Mouse (Mus musculus): Measurements from ENCODE around the gene Eno1. TPM values are rescaled to one million over a fixed set of nuclear protein-coding genes. Genes with fewer than 3 reads are reported as not detected.

Eno1 gene
- total RNA-seq (2021) = 100 to 1,000 TPM; 112 to 141 TPM
- long read RNA-seq, experiment 1, transcript Eno1-202 (12 exons, 2,027 nt) = major isoform, 8 of 166 reads
- long read RNA-seq, experiment 1, partial matches to known transcripts = 12 of 166 reads
- long read RNA-seq, experiment 1, other reads (novel, unspliced or antisense) = 142 of 166 reads
- long read RNA-seq, experiment 2, transcript Eno1-202 (12 exons, 2,027 nt) = major isoform, 27 of 235 reads
- long read RNA-seq, experiment 2, partial matches to known transcripts = 9 of 235 reads
- long read RNA-seq, experiment 2, other reads (novel, unspliced or antisense) = 197 of 235 reads

DNA sequence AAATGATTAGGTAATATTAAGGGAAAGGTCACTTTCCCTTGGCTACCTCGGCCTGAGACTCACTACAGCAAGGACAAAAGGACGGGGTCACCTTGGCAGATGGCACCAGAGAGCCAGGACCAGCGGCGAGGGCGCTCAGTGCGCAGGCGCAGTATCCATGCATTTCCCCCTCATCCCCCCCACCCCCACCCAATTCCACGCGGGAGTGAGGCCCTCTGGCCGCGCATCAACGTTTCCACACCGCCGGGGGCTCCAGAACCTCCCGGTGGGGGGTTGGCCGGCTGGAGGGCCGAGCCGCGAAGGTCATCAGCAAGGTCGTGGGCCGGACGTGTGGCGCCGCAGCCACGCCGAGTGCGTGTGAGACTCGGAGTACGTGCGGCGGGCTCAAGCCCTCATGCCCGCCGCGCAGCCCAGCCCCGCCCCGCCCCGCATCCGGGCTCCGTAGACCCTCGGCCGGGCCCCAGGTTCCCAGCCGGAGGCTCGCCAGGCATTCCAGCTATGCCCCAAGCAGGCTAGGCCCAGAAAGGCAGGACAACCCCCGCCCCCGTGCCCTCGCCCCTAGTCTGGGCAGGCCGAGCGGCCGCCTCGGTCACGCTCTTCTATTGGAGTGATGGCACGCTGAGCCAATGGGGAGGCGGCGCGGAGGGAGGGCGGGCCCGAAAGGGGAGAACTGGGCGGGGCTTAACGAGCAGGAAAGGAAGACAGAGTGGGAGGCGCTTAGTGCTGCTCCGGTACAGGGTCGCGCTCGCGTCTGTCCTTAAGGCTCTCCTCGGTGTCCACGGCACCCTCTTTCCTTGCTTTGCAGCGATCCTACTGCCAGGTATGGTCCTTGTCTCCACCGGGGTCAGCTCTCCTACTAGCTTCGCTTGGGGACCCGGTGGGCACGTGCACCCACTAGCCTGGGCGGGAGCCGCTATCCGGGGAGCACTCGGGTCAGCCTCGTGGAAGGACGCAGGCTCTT lies at the start of gene Eno1:
Eno1 (plus strand) TSS at position 201 of the 961 bp plus-strand sequence.
- peak; percentile 96 for DNase-seq

DNA sequence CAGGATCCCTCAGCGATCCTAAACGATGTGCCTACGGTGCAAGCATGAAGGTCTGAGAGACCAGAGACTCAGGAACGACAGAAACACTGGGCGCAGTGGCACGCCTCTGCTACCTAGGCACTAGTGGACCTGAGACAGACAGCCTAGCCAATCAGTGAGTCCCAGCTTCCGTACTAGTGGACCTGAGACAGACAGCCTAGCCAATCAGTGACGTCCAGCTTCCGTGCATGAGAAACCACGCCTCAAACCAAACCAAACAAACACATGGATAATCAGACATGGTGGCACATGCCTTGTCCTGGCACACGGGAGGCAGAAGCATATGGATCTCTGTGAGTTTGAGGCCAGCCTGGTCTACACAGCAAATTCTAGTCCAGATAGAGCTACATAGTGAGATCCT lies 48.3 kb upstream of the Eno1 start:
- no peak for DNase-seq

DNA sequence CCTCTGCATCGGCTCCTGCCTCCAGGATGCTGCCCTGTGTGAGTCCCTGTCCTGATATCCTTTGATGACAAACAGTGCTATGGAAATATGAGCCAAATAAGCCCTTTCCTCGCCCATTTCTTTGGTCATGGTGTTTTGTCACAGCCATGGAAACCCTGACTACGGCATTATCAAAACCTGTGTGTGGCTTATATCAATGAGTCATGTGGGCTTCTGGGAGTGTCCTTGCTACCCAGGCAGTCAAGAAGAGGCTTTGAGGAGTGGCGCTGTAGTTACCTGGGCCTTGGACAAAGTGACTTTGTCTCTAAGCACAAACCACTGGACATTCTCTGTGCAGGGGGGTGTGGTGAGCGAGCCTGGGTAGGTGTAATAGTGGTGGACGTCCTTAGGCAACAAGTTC lies 44.3 kb upstream of the Eno1 start:
- DNase-seq = no peak

DNA sequence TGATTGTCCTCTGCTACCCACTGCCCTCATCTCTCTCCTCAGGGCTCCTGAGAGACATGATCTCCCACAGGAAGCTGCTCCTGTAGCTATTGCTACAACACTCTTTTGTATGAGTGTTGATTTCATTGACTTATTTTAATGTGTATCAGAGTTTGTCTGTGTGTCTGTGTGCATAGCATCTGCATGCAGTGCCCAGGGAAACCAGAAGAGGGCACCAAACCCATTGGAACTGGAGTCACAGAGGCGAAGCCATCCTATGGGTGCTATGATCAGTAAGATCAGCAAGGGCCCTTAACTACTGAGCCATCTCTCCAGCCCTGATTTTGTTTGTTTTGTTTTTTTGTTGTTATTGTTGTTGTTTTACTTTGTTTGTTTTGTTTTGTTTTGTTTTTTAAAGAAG lies 42.6 kb upstream of the Eno1 start:
- no peak for DNase-seq

DNA sequence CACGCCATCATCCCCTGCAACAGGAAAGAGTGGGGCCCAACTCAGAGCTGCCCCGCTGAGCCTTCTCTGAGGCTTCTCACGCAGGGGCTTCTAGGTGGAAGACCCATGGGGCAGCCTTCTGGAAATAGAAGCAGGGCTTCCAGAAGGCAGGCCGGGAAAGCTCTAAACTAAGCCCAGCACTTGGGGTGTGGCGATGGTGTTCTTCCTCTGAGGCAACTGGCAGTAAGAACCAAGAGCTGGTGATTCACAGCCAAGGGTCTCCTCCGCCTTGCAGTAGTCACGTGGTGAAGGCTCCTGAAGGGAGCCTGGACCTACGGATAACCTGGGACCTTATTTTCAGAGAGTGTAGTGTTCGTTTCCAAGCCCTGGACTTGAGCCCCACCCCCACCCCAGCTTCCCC lies 38.3 kb upstream of the Eno1 start:
- DNase-seq = no peak

DNA sequence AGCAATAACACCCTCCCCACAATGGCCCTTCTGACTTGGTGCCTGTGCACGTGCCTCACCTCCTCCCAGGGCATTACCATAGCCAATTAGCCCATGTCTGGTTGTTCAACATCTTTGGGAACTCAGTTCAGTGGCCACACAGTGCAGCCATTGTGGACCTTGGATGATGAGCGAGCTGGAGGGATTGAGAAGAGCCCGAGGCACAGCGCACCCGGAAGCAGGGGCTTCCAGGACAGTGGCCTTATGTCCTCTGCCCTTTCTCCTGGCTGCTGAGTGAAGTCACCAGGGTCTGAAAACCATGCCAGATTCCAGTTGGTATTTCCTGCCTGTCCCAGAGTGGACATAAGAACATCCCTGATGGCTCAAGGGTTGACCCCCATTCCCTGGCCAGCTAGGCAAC lies 35.3 kb upstream of the Eno1 start, which contains the start of gene Car6:
Car6 (minus strand) TSS at position 101 of the 400 bp plus-strand sequence.
- DNase-seq = no peak

DNA sequence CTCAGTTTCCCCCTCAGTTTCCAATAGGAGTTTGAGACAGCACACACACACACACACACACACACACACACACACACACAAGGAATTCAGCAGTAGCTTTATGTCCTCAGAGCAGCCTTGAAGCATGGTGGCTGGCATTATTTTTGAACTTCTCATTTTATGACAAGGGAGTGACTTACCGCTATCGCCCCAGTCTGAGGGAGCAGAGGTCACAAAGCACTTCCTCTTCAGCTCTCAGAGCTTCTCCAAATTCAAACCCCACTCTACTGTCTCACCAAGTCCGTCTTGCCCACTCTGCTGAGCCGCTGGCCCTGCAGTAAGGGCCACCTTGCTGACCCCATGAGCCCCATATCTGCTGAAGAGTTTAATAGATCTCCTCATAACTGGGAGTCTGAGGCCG lies 33.8 kb upstream of the Eno1 start:
- DNase-seq = no peak

DNA sequence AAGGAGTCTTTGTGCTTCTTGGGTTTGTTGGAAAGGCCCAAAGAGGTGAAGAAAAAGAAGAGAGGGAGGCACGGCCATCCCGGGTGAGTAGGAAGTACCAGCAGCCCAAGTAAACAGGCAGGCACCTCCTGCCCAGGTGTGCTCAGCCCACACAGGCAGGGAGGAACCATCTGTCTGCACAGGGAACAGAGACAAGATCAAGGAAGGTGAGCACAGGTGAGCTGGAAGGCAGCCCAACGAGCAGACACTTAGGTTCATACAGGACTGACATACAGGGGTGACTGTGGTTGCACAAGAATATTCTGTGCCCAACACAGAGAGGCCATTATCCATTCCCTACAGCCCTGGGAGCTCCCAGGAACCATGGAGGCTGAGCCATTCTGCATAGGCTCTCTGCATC lies 31.6 kb upstream of the Eno1 start:
- DNase-seq = no peak

DNA sequence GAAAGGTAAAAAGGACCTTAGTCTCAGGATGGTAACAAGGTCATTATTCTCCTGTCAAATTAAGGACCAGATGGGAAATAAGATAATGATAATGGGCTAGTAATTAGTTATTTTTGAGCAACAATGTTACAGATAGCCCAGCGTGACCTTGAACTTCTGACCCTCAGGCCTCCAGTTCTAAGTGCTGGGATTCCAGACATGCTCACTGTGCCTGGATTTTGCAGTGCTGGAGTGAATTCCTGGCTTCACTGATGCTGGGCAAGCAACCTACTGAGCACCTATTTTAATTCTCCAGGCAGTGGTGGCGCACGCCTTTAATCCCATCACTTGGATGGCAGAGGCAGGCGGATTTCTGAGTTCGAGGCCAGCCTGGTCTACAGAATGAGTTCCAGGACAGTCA lies 26.8 kb upstream of the Eno1 start:
- DNase-seq = no peak

DNA sequence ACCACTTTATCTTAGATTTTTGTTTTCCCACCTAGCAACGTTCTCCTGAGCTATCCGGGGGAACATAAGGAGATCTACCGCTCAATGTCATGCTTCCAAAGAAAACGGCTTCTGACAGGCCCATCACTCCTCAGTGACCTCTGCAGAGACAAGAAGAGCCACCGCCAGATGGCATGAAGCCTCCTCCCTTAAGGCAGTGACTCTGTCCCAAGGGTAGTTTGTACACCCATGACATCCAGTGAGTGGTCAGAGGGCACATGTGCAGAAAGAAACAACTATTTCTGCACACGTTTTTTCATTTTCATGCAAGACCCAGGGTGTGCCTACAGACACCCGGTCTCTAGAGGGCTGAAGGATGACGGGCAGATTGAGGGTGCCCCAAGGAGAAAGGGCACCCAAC lies 26.2 kb upstream of the Eno1 start:
- DNase-seq = no peak

DNA sequence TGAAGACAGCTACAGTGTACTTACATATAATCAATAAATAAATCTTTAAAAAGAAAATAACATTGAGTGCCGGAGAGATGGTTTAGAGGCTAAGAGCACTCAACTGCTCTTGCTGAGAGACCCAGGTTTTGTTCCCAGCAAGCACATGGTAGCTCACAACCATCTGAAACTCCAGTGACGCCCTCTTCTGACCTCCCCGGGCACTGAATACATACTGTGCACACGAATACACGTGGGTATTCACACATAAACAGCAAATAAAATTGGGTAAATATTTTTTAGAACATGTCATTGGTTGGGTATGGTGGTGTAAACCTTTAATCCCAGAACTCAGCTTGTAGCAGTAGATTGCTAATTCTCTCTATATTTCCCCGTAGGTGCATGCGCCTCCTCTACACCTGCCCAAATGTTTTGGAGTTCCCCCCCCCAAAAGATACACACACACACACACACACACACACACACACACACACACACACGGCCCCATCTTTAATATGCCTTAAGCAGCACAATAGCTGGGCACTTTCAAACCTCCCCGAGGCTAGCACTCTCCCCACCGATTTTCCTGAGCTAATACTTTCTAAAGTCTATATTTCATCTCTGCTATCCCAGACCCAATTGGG lies 24.5 kb upstream of the Eno1 start:
- no peak for DNase-seq

DNA sequence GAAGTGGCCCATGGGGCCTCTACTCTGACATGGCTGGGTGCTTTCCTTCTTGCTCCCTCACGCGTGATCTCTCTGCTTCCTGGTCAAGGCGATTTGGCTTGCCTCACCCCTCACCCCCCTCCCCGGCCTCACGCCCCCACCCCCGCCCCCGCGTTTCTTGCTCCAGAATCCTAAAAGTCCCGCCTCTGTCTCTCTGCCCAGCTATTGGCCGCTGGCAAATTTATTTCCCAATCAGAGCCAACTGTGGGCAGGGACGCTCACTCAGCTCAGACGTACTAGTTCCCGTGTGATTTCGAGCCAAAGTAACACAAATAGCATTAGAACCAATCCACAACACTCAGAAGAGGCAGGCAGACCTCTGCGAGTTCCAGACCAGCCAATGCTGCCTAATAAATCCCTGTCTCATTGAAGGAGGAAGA lies 24.0 kb upstream of the Eno1 start:
- DNase-seq = peak; percentile 44

DNA sequence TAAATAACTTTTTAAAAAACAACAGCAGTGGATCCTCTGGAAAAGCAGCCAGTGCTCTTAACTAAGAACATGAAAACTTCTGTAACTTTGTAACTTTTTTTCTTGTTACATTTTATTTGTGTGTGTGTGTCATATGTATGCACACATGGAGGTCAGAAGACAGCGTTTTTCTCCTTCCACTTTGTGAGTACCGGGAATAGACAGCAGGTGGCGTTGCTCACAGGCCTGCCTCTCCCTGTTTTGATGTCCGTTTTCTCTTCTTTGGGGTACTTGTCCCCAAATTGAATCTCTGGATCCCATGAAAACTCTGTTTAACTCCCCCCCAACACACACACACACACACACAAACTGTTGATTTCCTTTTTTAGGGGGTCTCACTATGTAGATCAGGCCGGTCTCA lies 22.6 kb upstream of the Eno1 start:
- DNase-seq = no peak

DNA sequence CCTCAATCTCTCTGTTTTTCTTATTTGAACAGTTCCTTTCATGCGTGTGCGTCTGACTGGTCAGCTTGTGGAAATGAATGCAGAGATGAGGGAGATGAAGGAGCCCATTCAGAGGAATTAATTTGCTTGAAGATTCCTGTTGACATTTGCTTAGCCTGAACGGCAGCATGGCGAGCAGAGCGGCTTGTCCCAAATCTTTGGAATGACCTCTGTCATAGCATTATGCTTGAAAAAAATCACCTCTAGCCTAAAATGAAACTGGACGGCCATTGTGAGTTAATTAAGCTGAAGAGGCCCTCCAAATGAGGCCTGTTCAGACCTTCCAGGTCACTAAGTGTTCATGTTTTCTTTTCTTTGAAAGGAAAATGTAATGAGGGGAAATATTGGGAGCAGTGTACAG lies 20.1 kb upstream of the Eno1 start:
- no peak for DNase-seq

DNA sequence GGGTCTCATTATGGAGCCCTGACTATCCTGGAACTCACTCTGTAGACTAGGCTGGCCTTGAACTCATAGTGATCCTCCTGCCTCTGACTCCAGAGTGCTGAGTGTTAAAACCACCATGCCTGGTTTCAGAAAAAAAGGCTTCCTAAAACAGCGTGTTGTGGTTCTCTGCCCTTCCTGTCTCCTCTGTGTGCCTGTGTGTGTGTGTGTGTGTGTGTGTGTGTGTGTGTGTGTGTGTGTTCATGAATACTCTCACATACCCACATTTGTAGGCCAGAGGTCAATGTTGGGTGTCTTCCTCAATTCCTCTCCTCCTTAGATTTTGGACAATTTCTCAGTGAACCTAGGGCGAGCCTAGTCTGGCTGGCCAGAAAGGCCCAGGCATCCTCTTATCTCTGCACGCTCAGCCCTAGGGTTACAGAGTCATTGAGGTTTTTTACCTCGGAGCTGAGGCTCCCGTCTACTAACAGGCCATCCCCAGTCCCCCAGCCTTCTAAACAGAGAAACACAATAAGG lies 19.4 kb upstream of the Eno1 start:
- DNase-seq = no peak

DNA sequence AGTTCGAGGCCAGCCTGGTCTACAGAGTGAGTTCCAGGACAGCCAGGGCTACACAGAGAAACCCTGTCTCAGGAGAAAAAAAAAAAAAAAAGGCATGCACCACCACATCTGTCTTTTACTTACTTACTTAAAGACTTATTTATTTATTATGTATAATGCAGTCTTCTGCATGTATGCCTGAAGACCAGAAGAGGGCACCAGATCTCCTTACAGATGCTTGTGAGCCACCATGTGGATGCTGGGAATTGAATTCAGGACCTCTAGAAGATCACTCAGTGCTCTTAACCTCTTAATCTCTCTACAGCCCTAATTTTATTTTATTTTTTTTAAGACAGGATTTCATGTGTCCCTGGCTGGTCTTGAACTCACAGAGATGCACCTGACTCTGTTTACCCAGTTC lies 18.6 kb upstream of the Eno1 start:
- no peak for DNase-seq

DNA sequence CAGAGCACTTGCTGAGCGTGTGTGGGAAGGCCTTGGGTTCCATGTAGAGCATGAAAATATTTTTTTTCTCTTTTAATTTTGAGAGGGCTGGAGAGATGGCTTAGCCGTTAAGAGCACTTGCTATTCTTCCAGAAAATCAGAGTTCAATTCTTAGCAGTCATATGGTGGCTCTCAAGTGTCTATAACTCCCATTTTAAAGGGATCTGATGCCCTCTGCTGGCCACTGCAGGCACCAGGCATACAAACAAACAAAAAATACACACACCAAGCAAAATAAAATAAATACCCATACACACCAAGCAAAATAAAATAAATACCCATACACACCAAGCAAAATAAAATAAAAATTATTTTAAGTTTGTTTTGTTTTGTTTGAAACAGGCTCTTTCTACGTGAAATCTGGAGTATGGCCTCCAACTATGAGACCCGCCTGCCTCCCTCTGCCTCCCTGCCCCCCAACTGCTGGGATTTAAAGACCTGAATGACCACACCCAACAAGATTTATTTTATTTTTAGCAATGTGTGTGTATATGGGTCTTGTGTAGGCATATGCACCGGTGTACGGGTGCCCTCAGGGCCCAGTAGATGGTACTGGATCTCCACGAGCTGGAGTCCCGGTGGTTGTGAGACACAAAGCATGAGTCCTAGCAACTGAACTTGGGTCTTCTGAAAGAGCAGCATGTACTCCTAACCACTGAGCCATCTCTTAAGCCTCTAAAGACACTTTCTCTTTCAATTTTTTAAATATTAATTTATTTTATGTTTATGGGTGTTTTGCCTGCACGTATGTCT lies 16.8 kb upstream of the Eno1 start:
- no peak for DNase-seq

DNA sequence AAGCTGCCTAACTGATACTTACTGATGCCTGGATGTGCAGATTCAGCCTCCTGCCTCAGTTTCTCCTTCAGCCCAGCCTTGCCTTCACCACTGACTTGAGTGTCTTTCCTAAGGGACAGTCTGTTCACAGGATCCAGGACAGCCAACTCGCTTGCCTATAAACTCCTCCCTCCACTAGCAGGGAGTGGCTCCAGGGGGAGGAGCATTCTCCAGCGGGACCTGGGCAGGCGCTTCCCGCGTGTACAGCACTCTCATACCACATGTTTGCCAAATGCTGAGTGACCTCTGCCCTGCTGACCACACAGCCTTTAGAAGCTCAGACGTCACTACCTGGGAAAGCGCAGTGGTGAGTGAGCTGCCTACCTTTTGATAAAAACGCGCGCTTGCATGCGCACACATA lies 15.9 kb upstream of the Eno1 start:
- DNase-seq = peak; percentile 52

DNA sequence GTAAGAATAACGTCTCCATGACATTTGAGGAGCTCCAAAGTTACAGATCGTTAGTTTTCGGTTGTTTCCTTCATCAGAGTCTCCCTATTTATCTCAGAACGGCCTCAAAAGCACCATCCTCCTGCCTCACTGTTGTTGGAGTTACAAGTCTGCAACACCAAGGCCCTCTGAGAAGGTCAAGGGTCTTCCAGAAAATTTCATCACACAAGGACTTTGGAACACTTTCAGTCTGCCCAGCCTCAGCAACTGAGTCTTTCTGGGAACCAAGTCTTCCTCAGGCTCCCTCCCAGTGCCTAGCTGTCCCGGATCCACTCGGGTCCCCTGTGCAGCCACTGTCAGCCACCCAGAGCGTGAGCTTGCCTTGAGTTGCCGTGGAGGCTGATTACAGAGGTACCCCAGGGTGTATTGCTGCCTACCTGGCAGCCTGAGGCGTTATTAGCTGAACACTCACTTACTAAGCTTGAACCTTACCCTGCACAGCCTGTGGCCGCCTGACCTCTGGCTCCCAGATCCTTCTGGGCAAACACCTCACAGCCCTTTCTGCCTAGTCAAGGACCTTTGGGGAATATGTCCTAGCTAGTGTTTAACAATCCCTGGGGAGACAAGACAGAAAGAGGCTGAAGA lies 15.4 kb upstream of the Eno1 start:
- DNase-seq = no peak

DNA sequence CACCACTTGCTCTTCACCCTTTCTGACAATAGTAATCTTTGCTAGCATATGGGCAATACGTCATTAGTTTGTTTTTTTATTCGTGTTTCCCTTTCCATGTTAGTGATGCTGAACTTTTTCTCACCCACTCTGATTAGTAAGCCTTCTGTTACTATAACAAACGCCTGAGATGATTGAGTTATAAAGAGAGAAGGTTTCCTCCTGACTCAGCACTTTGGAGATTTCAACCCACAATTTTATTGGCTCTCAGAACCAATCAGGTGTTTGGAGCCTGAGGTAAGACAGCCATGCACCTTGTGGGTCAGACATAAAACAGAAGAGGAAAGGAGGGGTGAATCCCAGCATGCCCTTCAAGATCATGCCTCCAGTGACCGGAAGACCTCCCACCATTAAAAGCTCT lies 12.7 kb upstream of the Eno1 start:
- DNase-seq = no peak

DNA sequence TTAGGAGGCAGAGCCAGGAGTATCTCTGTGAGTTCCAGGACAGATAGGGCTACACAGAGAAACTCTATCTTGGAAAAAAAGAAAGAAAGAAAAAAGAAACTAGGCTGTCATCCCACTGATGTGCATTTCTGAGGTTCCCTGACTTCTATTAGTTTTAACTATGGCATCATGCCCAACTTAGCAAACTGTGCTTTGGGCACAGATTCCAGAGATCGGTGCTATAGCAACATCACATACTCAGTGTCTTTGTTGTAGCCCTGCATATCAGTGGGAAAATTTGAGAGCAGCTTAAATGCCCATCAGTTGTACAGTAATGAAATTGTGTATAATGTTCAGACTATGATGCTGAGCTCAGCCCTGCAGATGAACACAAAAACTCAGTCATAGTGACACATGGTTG lies 10.8 kb upstream of the Eno1 start:
- no peak for DNase-seq

Measured in gastrocnemius, postnatal 25 days (tissue).